Mouse (Mus musculus) lung, postnatal 36 days (tissue): ENCODE results near the gene Gm49321.

ENCODE experiments used
- DNase-seq: peaks from one replicate; pipeline ENCODE4 v3.0.0; 2022; ENCODE audit warnings: mixed read lengths

The Gm49321 gene

GRCm38 (mm10) chr12:74014739-74015270 is 77.4 kb downstream of the Gm49321 start:
- DNase-seq = peak; percentile 39

DNA sequence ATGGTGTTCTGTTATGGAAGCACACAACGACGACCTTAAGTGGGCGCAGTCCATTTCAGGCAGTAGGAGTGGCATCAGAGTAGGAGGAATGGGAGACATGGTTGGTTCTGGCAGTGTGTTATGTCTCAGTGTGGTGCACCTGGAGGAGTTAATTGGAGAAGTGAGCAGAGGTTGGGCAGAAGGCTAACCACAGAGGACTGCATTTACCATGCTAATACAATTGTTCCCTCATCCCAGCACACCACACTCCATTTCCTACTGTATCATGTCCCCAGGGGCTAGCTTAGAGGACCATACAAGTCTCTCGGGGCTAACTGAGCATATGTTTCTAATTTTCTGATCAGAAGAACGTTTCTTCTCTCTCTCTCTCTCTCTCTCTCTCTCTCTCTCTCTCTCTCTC is 78.0 kb downstream of the Gm49321 start:
- DNase-seq = no peak
